Mouse (Mus musculus) hindbrain, embryonic 14.5 days (tissue): ENCODE data around the gene Polr1a. TPM values are rescaled to one million over a fixed set of nuclear protein-coding genes. Genes with fewer than 3 reads are reported as not detected.

Source experiments
- ATAC-seq: fragments of 200-750 bp; cut with Nextera tagmentation; 2 replicates; pipeline ENCODE4 v1.8.0; 2017; ENCODE audit warnings: moderate number of reproducible peaks, mild to moderate bottlenecking, moderate TSS enrichment, moderate library complexity; ENCODE audit not compliant: low FRiP score
- DNase-seq: peaks from one replicate; pipeline ENCODE4 v3.0.0-alpha.2; 2015; ENCODE audit warnings: low spot score
- H3K27ac ChIP-seq: fragments of 300-500 bp; sonication (generic); 2 replicates; pipeline ENCODE4 v1.5.1; 2014; ENCODE audit warnings: mild to moderate bottlenecking, moderate library complexity
- H3K27me3 ChIP-seq: fragments of 300-500 bp; sonication (generic); 2 replicates; pipeline ENCODE4 v1.6.1; 2014; ENCODE audit warnings: mild to moderate bottlenecking, low read length, mixed read lengths; ENCODE audit not compliant: control insufficient read depth, insufficient read depth
- H3K36me3 ChIP-seq: fragments of 300-500 bp; sonication (generic); replicated peaks from 2 replicates; pipeline ENCODE4 v1.6.1; 2014; ENCODE audit not compliant: control insufficient read depth, insufficient read depth
- H3K4me1 ChIP-seq: fragments of 300-500 bp; sonication (generic); replicated peaks from 2 replicates; pipeline ENCODE4 v1.6.1; 2014; ENCODE audit warnings: antibody characterized with exemption, low read length, mixed read lengths; ENCODE audit not compliant: control insufficient read depth, insufficient read depth
- H3K4me2 ChIP-seq: fragments of 300-500 bp; sonication (generic); replicated peaks from 2 replicates; pipeline ENCODE4 v1.6.1; 2014; ENCODE audit warnings: mild to moderate bottlenecking, moderate library complexity
- H3K4me3 ChIP-seq: fragments of 300-500 bp; sonication (generic); replicated peaks from 2 replicates; pipeline ENCODE4 v1.5.1; 2014; ENCODE audit warnings: mild to moderate bottlenecking, low read length
- H3K9ac ChIP-seq: fragments of 300-500 bp; sonication (generic); 2 replicates; pipeline ENCODE4 v1.6.1; 2014
- H3K9me3 ChIP-seq: fragments of 300-500 bp; sonication (generic); 2 replicates; pipeline ENCODE4 v1.6.1; 2016; ENCODE audit warnings: low read length; ENCODE audit not compliant: control insufficient read depth
- WGBS: fragments of 180-500 bp; shearing (Covaris S2); extraction: QIAGEN DNeasy Blood & Tissue Kit; methylation state at CpG from one replicate; pipeline ENCODE4 v1.1.7; 2014; 5-methylcytosine and 5-hydroxymethylcytosine counted together
- polyA plus RNA-seq: library from polyadenylated mRNA; unstranded; fragments of >200 nt; fragmentation: Nextera tagmentation; extraction: Ambion mirVana; gene quantifications from 2 replicates; pipeline ENCODE4 v1.2.1, GENCODE M21; 2014

Gene Polr1a
- polyA plus RNA-seq, 1 experiment from 2014 or later = 18.1 TPM

DNA sequence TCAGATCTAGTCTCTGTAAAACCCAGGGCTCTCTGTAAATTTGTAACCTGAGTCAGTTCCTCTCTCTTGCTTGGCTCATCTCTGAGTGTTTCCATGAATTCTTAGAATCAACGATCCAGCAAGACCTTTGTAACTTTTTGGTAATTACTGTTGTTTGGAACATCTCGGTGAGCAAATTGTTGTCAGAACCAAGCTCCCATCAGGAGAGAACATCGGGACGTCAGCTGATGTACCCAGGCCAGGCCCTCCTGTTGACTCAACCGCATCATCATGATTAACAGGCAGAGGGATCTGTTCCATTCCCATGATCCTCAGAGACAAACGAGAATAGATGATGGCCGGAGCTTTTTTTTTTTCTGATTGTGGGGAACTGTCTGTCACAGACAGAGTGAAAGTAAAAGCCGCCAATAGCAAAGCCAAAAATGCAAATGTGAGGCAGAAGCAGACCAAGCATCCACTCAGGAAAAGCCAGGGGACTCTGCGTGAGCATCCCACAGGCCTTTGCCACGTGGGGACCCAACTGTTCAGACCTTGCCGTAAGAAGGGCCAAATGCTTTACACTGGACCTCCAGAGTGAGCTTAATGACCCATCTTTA is 91.2 kb downstream of the Polr1a start:
- no peak for ATAC-seq
- no peak for DNase-seq
- H3K4me1 ChIP-seq = no peaks in the 10 kb centered on the region
- H3K27me3 ChIP-seq = no peaks in the 10 kb centered on the region
- no peaks in the 10 kb centered on the region for H3K36me3 ChIP-seq
- no peak overlapping the region for H3K27ac ChIP-seq
- no peak overlapping the region for H3K4me3 ChIP-seq
- H3K4me2 ChIP-seq = no peak overlapping the region
- H3K9me3 ChIP-seq = no peaks in the 10 kb centered on the region
- no peak overlapping the region for H3K9ac ChIP-seq
- WGBS = 79% methylated on average over 11 of the region's 11 CpGs

DNA sequence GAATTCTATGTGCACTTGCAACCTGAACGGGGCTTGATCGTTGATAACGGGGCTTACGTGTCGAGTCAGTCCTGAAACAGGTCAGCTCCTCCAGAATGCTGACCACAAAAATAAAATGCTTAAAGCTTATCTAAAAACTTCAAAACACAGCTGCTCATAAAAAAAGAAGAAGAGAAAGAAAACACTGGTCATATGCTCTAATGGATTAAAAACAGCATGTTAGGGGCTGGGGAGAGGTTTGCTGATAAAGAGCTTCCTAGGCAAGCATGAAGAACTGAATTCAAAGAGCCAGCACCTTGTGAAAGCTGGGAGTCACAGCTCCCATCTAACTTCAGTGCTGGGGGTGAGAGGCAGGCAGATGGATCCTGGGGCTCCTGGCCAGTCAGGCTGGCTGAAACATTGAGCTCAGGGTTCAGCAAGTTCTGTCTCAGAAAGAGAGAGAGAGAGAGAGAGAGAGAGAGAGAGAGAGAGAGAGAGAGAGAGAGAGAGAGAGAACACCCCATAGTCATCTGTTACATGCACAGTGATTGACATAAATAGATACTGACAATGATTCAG is 92.4 kb downstream of the Polr1a start:
- Histone ChIP-seq H3K9me3 (no peaks in the 10 kb centered on the region), H3K4me2 (no peak overlapping the region), H3K4me3 (no peak overlapping the region), H3K27me3 (no peaks in the 10 kb centered on the region), H3K9ac (no peak overlapping the region), H3K36me3 (no peaks in the 10 kb centered on the region), H3K27ac (no peak overlapping the region), H3K4me1 (no peaks in the 10 kb centered on the region)
- 91% methylated on average over 5 of the region's 5 CpGs for WGBS
- DNase-seq = no peak
- no peak for ATAC-seq

DNA sequence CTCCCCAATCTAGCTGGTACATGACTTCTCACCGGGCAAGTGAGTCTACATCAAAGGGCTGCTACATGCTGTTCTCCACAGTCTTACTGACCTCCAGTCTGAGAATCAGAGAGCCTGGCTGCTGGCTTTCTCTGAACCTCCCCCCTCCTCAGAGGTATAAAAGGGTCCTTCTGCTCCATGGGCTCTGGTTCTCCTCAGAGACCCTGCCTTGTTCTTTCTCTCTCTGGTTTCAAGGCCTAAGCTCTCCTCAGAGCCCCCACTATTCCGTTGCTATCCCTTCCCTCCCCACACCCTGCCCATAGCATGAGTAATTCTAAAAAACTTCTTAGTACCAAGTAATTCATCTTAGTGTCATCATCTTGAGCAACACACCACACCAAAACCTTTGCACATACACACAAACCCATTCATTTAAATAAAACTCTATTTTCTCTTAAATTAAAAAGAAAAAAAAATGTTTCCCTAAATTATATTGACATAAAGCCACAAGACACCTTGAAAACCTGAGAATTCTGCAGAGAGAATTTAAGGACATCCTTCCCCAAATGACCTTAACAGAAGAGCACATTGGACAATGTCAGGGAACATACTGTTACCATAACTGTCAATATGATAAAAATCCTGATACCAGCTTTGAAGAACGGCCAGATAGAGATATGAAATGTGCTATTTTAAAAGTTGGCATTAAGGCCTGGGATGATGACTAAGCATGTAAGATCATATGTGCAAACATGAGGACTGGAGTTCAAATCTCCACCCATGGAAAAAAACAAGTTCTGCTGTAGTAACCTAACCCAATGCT is 98.8 kb downstream of the Polr1a start:
- Histone ChIP-seq H3K4me3 (no peak overlapping the region), H3K36me3 (no peaks in the 10 kb centered on the region), H3K4me1 (no peaks in the 10 kb centered on the region), H3K27ac (no peak overlapping the region), H3K4me2 (no peak overlapping the region), H3K27me3 (no peaks in the 10 kb centered on the region), H3K9ac (no peak overlapping the region), H3K9me3 (no peaks in the 10 kb centered on the region)
- ATAC-seq (no peak), DNase-seq (no peak)
- WGBS = 84% methylated on average over 3 of the region's 3 CpGs

DNA sequence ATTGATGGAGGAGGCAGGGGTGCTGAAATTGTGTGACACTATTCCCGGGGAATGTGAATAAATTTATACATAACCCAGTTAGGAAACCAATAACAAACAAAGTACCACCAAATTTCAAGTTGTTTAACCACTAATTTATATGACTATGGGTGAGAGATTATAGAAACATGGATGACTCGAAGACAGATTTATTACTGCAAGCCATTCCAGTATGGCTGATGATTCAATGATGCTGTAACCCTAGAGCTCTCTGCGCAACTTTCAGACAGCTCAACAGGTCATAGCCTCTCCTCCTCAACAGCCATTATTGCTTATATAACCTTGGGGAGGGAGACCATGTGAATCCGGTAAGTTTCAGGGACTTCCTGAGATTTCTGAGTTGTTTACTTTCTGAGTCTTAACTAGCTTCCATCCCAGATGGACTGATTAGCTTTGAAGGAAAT is 99.4 kb downstream of the Polr1a start:
- Histone ChIP-seq H3K4me2 (no peak overlapping the region), H3K4me3 (no peak overlapping the region), H3K27ac (no peak overlapping the region), H3K4me1 (no peaks in the 10 kb centered on the region), H3K36me3 (no peaks in the 10 kb centered on the region), H3K27me3 (no peaks in the 10 kb centered on the region), H3K9me3 (no peaks in the 10 kb centered on the region), H3K9ac (no peak overlapping the region)
- DNase-seq (no peak), ATAC-seq (no peak)
- WGBS = 94% methylated on average over 4 of the region's 4 CpGs

DNA sequence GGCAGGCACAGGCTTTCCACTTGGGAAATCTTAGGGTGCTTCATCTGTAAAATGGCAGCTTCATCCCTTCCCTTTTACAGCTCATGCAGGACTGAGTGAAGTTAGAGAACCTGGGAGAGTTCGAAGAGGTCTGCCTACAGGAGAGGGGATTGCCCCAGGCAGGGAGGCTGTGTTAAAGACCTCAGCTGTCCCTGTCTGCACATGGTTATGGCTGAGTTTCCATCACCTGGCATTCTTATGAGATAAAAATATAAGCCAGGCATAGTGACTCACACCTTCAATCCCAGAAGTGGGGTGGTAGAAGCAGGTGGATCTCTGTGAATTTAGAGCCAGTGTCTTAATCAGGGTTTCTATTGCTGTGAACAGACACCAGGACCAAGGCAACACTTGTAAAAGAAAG is 100.6 kb downstream of the Polr1a start:
- 89% methylated on average over 1 of the region's 1 CpGs for WGBS

DNA sequence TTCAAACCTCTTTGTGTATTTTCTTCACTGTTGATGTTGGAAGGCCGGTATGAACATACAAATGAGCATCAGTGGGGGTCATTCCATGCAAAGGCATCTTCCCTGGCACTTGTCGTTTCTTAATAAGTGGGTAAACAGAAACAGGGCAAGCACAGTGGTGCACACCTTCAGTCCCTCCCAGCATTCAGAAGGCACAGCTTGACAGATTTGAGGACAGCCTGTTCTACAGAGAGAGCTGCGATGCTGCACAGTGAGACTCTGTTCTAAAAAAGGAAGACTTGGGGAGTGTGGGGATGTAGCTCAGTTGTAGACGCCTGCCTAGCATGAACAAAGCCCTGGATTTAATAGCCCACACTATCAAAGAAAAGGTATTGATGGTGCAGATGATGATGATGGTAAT is 105.2 kb downstream of the Polr1a start:
- Histone ChIP-seq H3K4me1 (no peaks in the 10 kb centered on the region), H3K4me2 (no peak overlapping the region), H3K9me3 (no peaks in the 10 kb centered on the region), H3K36me3 (no peaks in the 10 kb centered on the region), H3K27ac (no peak overlapping the region), H3K9ac (no peak overlapping the region), H3K4me3 (no peak overlapping the region), H3K27me3 (no peaks in the 10 kb centered on the region)
- WGBS = 55% methylated on average over 4 of the region's 4 CpGs
- ATAC-seq = no peak
- no peak for DNase-seq

More for the DNA sequence above, 100.6 kb downstream of the Polr1a start:
- no peak for ATAC-seq
- Histone ChIP-seq H3K36me3 (no peaks in the 10 kb centered on the region), H3K27ac (no peak overlapping the region), H3K4me3 (no peak overlapping the region), H3K9ac (no peak overlapping the region), H3K27me3 (no peaks in the 10 kb centered on the region), H3K9me3 (no peaks in the 10 kb centered on the region), H3K4me1 (no peaks in the 10 kb centered on the region), H3K4me2 (no peak overlapping the region)
- no peak for DNase-seq

DNA sequence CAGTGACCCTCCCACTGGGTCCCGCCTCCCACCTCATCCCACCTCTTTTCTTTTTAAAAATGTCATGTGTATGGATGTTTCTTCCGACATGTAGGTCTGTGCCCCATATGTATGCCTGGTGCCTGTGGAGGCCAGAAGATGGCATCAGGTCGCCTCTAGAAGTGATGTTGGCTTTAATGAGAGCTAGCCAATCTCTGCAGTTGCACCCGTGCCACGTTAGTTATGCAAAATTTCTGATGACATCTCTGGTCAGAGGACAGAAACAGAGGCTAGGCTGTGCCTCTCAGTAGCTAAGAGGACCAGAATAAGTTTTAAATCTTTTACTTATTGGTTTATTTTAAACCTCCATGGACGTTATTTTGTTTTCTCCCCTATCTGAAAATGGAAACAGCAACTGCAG is 109.2 kb downstream of the Polr1a start:
- no peaks in the 10 kb centered on the region for H3K9me3 ChIP-seq
- no peak for DNase-seq
- H3K4me2 ChIP-seq = no peak overlapping the region
- H3K36me3 ChIP-seq = no peaks in the 10 kb centered on the region
- no peak overlapping the region for H3K4me3 ChIP-seq
- no peaks in the 10 kb centered on the region for H3K27me3 ChIP-seq
- H3K27ac ChIP-seq = no peak overlapping the region
- WGBS = 85% methylated on average over 6 of the region's 6 CpGs
- ATAC-seq = no peak
- H3K4me1 ChIP-seq = no peaks in the 10 kb centered on the region
- no peak overlapping the region for H3K9ac ChIP-seq

DNA sequence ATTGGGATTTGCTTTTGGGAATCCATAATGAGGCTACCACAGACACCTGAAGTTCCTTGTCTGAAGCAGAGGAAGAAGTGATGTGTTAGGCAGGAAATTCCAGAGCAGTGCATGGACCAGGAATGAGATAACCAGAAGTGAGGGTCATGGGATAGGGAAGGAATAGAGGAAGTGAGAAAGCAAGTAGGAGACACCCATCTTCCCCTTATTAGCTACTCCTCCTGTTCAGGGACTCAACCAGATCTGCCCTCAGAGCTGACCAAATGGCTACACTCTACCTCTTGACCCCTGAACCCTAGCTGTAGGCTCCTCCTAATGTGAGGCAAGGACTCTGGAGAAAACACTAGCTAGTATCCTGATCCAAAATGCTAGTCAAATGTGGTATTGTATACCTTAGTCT is 116.6 kb downstream of the Polr1a start:
- no peaks in the 10 kb centered on the region for H3K4me1 ChIP-seq
- H3K9ac ChIP-seq = no peak overlapping the region
- no peaks in the 10 kb centered on the region for H3K36me3 ChIP-seq
- ATAC-seq = no peak
- H3K4me2 ChIP-seq = no peak overlapping the region
- no peak for DNase-seq
- H3K27me3 ChIP-seq = no peaks in the 10 kb centered on the region
- no peak overlapping the region for H3K27ac ChIP-seq
- no peaks in the 10 kb centered on the region for H3K9me3 ChIP-seq
- no peak overlapping the region for H3K4me3 ChIP-seq

DNA sequence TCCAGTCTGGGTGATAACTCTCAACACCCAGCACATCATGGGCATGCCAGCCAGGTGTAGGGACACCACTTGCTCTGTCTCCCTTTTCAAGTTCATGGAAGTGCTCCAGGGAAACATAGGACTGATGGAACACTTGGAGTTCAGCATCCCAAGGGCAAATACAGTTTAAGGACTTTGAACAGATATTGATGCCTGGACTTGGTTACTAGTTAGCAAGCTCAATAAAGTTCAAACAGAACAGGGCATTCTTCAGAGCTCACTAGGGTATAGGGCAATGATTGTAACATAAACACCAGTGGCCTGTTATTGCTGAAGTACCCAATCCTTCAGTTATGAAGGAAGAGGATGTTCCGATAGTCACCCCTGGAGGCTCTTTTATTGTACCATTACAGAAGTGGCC is 119.2 kb downstream of the Polr1a start:
- no peaks in the 10 kb centered on the region for H3K4me1 ChIP-seq
- H3K27ac ChIP-seq = no peak overlapping the region
- DNase-seq (no peak), ATAC-seq (no peak)
- no peak overlapping the region for H3K4me2 ChIP-seq
- no peak overlapping the region for H3K9ac ChIP-seq
- no peaks in the 10 kb centered on the region for H3K36me3 ChIP-seq
- H3K9me3 ChIP-seq = no peaks in the 10 kb centered on the region
- 97% methylated on average over 1 of the region's 1 CpGs for WGBS
- H3K4me3 ChIP-seq = no peak overlapping the region
- H3K27me3 ChIP-seq = no peaks in the 10 kb centered on the region
